7 mouse cellular contexts compared by ENCODE assay signal in genomic region chrX:48436082-48436481, GRCm38 (mm10). TPM values are rescaled to one million over a fixed set of nuclear protein-coding genes. Genes with fewer than 3 reads are reported as not detected.
DNase-seq lines count a peak whose midpoint lies in the region; ATAC-seq and TF ChIP-seq lines count a peak whose summit lies in the region.
"Not testable (repeated sequence)": the region's sequence is repeated elsewhere in the genome, so short reads cannot be mapped to it uniquely, and the experiment has no call there.

No protein-coding gene starts in this region.

- in situ Hi-C loops in ES-E14 (cut with MboI; ENCODE audit: low sequenced_read_pairs in 2 of 2, unreplicated experiment in 2 of 2), result not testable (repeated sequence)

- not testable (repeated sequence) for H3K4me2 ChIP-seq in liver, embryonic 12.5 days

- not testable (repeated sequence) for DNase-seq in ES-E14 (ENCODE audit: low read depth, low spot score); gastrocnemius, adult 2 months; thymus, adult 2 months

- not testable (repeated sequence) for TF ChIP-seq CTCF in bone marrow, adult 2 months (IDR thresholded peaks at IDR 0.05; ENCODE audit: control insufficient read depth, insufficient read depth, low read length); gastrocnemius, adult 2 months (IDR thresholded peaks at IDR 0.05); small intestine, adult 2 months (IDR thresholded peaks at IDR 0.05; ENCODE audit: extremely low read depth, insufficient read length, insufficient replicate concordance, low read depth, low read length); thymus, adult 2 months (IDR thresholded peaks at IDR 0.05; ENCODE audit: borderline replicate concordance, control insufficient read depth, extremely low read depth, insufficient read depth, low read length, poor library complexity)

- not testable (repeated sequence) for H3K36me3 ChIP-seq in ES-E14 (ENCODE audit: control insufficient read depth, insufficient read depth, low read length, poor library complexity, severe bottlenecking); liver, embryonic 12.5 days; macrophage (ENCODE audit: inconsistent target); small intestine, adult 2 months (ENCODE audit: control insufficient read depth, insufficient read depth, low read length); thymus, adult 2 months (ENCODE audit: control insufficient read depth, insufficient read depth, low read length)

- TF ChIP-seq POLR2A in bone marrow, adult 2 months (IDR thresholded peaks at IDR 0.05; ENCODE audit: borderline replicate concordance, control insufficient read depth, low read depth, low read length); small intestine, adult 2 months (IDR thresholded peaks at IDR 0.05; ENCODE audit: low read depth, low read length); thymus, adult 2 months (IDR thresholded peaks at IDR 0.05; ENCODE audit: control insufficient read depth, extremely low read depth, insufficient read depth, low read length, poor library complexity): not testable (repeated sequence)

- H3K4me1 ChIP-seq in ES-E14 (ENCODE audit: control insufficient read depth in 2 of 2, insufficient read depth in 2 of 2, low read length in 2 of 2, poor library complexity in 1 of 2), result not testable (repeated sequence)
- H3K4me1 ChIP-seq in bone marrow, adult 2 months (ENCODE audit: control insufficient read depth, insufficient read depth, low read length), result peaks cover 15% of the 10 kb centered on the region
- H3K4me1 ChIP-seq in liver, embryonic 12.5 days, result peaks cover 52% of the 10 kb centered on the region
- peaks cover 48% of the 10 kb centered on the region for H3K4me1 ChIP-seq in small intestine, adult 2 months (ENCODE audit: control insufficient read depth, insufficient read depth, insufficient read length, low read length)
- peaks cover 59% of the 10 kb centered on the region for H3K4me1 ChIP-seq in thymus, adult 2 months (replicated peaks; ENCODE audit: control insufficient read depth, insufficient read depth, low read length)

- not testable (repeated sequence) for ATAC-seq in liver, embryonic 12.5 days

- not testable (repeated sequence) for H3K27me3 ChIP-seq in liver, embryonic 12.5 days (replicated peaks); small intestine, adult 2 months (ENCODE audit: control insufficient read depth, insufficient read depth, low read length); thymus, adult 2 months (ENCODE audit: control insufficient read depth, insufficient read depth, low read length)

- H3K79me2 ChIP-seq in macrophage (ENCODE audit: inconsistent target), result peaks cover 100% of the 10 kb centered on the region

- WGBS in bone marrow, adult 2 months, result 54% methylated on average over 7 of the region's 7 CpGs
- WGBS in liver, embryonic 12.5 days (ENCODE audit: insufficient replicate concordance), result 28% methylated on average over 4 of the region's 7 CpGs
- WGBS in macrophage (ENCODE audit: missing documents), result 78% methylated on average over 2 of the region's 7 CpGs
- 79% methylated on average over 6 of the region's 7 CpGs for WGBS in small intestine, adult 2 months
- WGBS in thymus, adult 2 months, result 64% methylated on average over 6 of the region's 7 CpGs

- not testable (repeated sequence) for H3K27ac ChIP-seq in ES-E14 (ENCODE audit: insufficient read depth, low read depth, low read length, poor library complexity, severe bottlenecking)
- H3K27ac ChIP-seq in bone marrow, adult 2 months (ENCODE audit: control insufficient read depth, insufficient read depth, low read depth, low read length, poor library complexity), result peak overlapping the region; percentile 59
- peak overlapping the region; percentile 8; the same call in 1 of the 2 replicates for H3K27ac ChIP-seq in gastrocnemius, adult 2 months
- peak overlapping the region; percentile 36; the same call in 1 of the 2 replicates for H3K27ac ChIP-seq in liver, embryonic 12.5 days
- 0 out of 2 replicates have a peak overlapping the region, but pooled peaks have one; percentile 7 for H3K27ac ChIP-seq in macrophage
- H3K27ac ChIP-seq in small intestine, adult 2 months (ENCODE audit: insufficient read depth, low read depth, low read length), result peak overlapping the region; percentile 54
- H3K27ac ChIP-seq in thymus, adult 2 months (ENCODE audit: control insufficient read depth, insufficient read depth, low read length), result peak overlapping the region; percentile 89

- intact Hi-C loops in gastrocnemius, adult 2 months (cut with DNase I), result not testable (repeated sequence)

- H3K4me3 ChIP-seq in ES-E14 (ENCODE audit: insufficient read depth in 1 of 2, low read depth in 1 of 2, low read length in 2 of 2, poor library complexity in 1 of 2, severe bottlenecking in 1 of 2); bone marrow, adult 2 months (replicated peaks; ENCODE audit: control insufficient read depth, low read depth, low read length); gastrocnemius, adult 2 months; liver, embryonic 12.5 days; macrophage (ENCODE audit: inconsistent target); small intestine, adult 2 months (ENCODE audit: low read depth, low read length); thymus, adult 2 months (ENCODE audit: control insufficient read depth, insufficient read depth, low read length): not testable (repeated sequence)

- H3K9ac ChIP-seq in ES-E14 (ENCODE audit: insufficient read depth, low read depth, low read length, poor library complexity, severe bottlenecking); liver, embryonic 12.5 days: not testable (repeated sequence)

- H3K9me3 ChIP-seq in ES-E14 (ENCODE audit: control insufficient read depth, insufficient read depth, low read depth, low read length); liver, embryonic 12.5 days (replicated peaks): not testable (repeated sequence)

TF ChIP-seq in ES-E14, 5 proteins besides CTCF, POLR2A, EP300 and RAD21:
- 0 out of 2 replicates have a peak, but pooled peaks have one; percentile 6 for TF ChIP-seq ZNF384 (IDR thresholded peaks at IDR 0.05; ENCODE audit: low read depth, low read length)

RNA-seq across cellular contexts. Expression of gene Elf4, which starts 26.9 kb away (rescaled TPM):
- 1.9 and 2.7 TPM in 2 replicates for total RNA-seq in ES-E14 (2012; rRNA removed)
- 12.4 and 20.4 TPM in 2 replicates for polyA plus RNA-seq in bone marrow, adult 2 months (2011; ENCODE audit: insufficient read depth, insufficient read length, low replicate concordance, missing spikeins)
- total RNA-seq in gastrocnemius, adult 2 months (2021), result 1 to 10 TPM; 1.6 to 2.1 TPM
- polyA plus RNA-seq in liver, embryonic 12.5 days (2016; fragmentation: Nextera tagmentation; extraction: Ambion mirVana), result 4.0 and 4.3 TPM in 2 replicates
- 10 to 100 TPM; 31.7 to 79.8 (median 65.5) TPM for total RNA-seq in macrophage (2018; cell fraction: chromatin; rRNA removed)
- total RNA-seq in macrophage (2018; cell fraction: cytosol; rRNA removed), result 10 to 100 TPM; 37.6 to 92.1 (median 58.9) TPM
- total RNA-seq in macrophage (2018; cell fraction: nucleus; rRNA removed), result 100 to 1,000 TPM in 3 of 26 experiments, 10 to 100 TPM in 23; 38.6 to 108 (median 69.6) TPM
- polyA plus RNA-seq in macrophage (2018), result 29.9 to 41.0 TPM (median 37.3 TPM) in 3 replicates
- 12.3 and 36.8 TPM in 2 replicates for polyA plus RNA-seq in small intestine, adult 2 months (2012; rRNA removed)
- polyA plus RNA-seq in thymus, adult 2 months (2012; rRNA removed), result 90.5 and 92.3 TPM in 2 replicates
